Mouse (Mus musculus) layer of hippocampus, postnatal 36 days (tissue): ENCODE results near the gene Sft2d1. TPM values are rescaled to one million over a fixed set of nuclear protein-coding genes. Genes with fewer than 3 reads are reported as not detected.

Source experiments
- DNase-seq, 2 experiments: peaks; one replicate each; pipeline ENCODE4 v3.0.0; 2022
- total RNA-seq, 2 experiments: library from RNA; stranded (reverse); gene quantifications; 2 replicates each; pipeline ENCODE4 v1.2.3; 2021

Sft2d1 gene
- total RNA-seq, 2 experiments from 2014 or later, result 62.9 to 65.1 TPM

GRCm38 (mm10) chr17:8361281-8362103 lies 50.6 kb downstream of the Sft2d1 start:
- DNase-seq, result no peak

GRCm38 (mm10) chr17:8367514-8368480 lies 56.9 kb downstream of the Sft2d1 start:
- DNase-seq, result peak in 1 of 2 experiments; percentile 32

- DNase-seq, result peak; percentile 48 to 57
Measured at GRCm38 (mm10) chr17:8368570-8368969, 57.7 kb downstream of the Sft2d1 start.

GRCm38 (mm10) chr17:8369171-8369570 lies 58.3 kb downstream of the Sft2d1 start:
- DNase-seq, result no peak

- DNase-seq, result no peak
Measured at GRCm38 (mm10) chr17:8370634-8371229, 59.8 kb downstream of the Sft2d1 start.

GRCm38 (mm10) chr17:8371834-8372233 lies 60.9 kb downstream of the Sft2d1 start:
- peak; percentile 80 to 82 for DNase-seq

GRCm38 (mm10) chr17:8372286-8373046 lies 61.6 kb downstream of the Sft2d1 start:
- DNase-seq, result peak; percentile 75 to 79

Other genes with a start within 250 kb of the Sft2d1 start
- under 1 TPM in 1 of 2 experiments, not detected in 1; 0.15 TPM for gene Gm49673, start 163.3 kb upstream of the Sft2d1 start, total RNA-seq
- gene Rnaset2a, start 163.0 kb upstream of the Sft2d1 start, total RNA-seq, result 1 to 10 TPM; 5.3 to 7.2 TPM
- gene Fgfr1op, start 145.6 kb upstream of the Sft2d1 start, total RNA-seq, result 10 to 100 TPM; 13.9 to 14.0 TPM
- not detected for gene Ccr6, start 75.1 kb upstream of the Sft2d1 start, total RNA-seq
- 100 to 1,000 TPM; 142 to 146 TPM for gene Mpc1, start 28.2 kb upstream of the Sft2d1 start, total RNA-seq
- 10 to 100 TPM; 19.2 to 23.7 TPM for gene Prr18, start 26.4 kb downstream of the Sft2d1 start, total RNA-seq
- gene T2, start 44.9 kb downstream of the Sft2d1 start, total RNA-seq, result under 1 TPM; 0.27 to 0.73 TPM
- not detected for gene T, start 123.3 kb downstream of the Sft2d1 start, total RNA-seq
- 10 to 100 TPM; 61.6 to 68.7 TPM for gene Pde10a, start 214.3 kb downstream of the Sft2d1 start, total RNA-seq